Mouse (Mus musculus) forebrain, embryonic 10.5 days (tissue): ENCODE measurements around the gene Epha5. TPM values are rescaled to one million over a fixed set of nuclear protein-coding genes. Genes with fewer than 3 reads are reported as not detected.

Experiments
- DNase-seq: peaks from one replicate; pipeline ENCODE4 v3.0.0-alpha.2; 2017; ENCODE audit warnings: low spot score; ENCODE audit errors: extremely low spot score
- H3K27ac ChIP-seq: fragments of 300-500 bp; sonication (generic); 2 replicates; pipeline ENCODE4 v1.5.1; 2016; ENCODE audit warnings: mild to moderate bottlenecking
- H3K27me3 ChIP-seq: fragments of 300-500 bp; sonication (generic); 2 replicates; pipeline ENCODE4 v1.6.1; 2016; ENCODE audit warnings: mild to moderate bottlenecking; ENCODE audit not compliant: poor library complexity, severe bottlenecking
- H3K36me3 ChIP-seq: fragments of 300-500 bp; sonication (generic); replicated peaks from 2 replicates; pipeline ENCODE4 v1.6.1; 2016; ENCODE audit warnings: mild to moderate bottlenecking, moderate library complexity
- H3K4me1 ChIP-seq: fragments of 300-500 bp; sonication (generic); 2 replicates; pipeline ENCODE4 v1.6.1; 2016
- H3K4me3 ChIP-seq: fragments of 300-500 bp; sonication (generic); 2 replicates; pipeline ENCODE4 v1.5.1; 2016; ENCODE audit warnings: mild to moderate bottlenecking, moderate library complexity
- H3K9me3 ChIP-seq: fragments of 300-500 bp; sonication (generic); 2 replicates; pipeline ENCODE4 v1.6.1; 2016; ENCODE audit warnings: mild to moderate bottlenecking, moderate library complexity
- WGBS: fragments of 180-500 bp; shearing (Covaris S2); methylation state at CpG from one replicate; pipeline ENCODE4 v1.1.7; 2016; 5-methylcytosine and 5-hydroxymethylcytosine counted together
- polyA plus RNA-seq: library from polyadenylated mRNA; unstranded; fragments of >200 nt; fragmentation: Nextera tagmentation; extraction: Ambion mirVana; gene quantifications from 2 replicates; pipeline ENCODE4 v1.2.1, GENCODE M21; 2016

Epha5 gene
- polyA plus RNA-seq, 1 experiment from 2014 or later, result 4.4 TPM

GRCm38 (mm10) chr5:84276996-84277395 lies 140.2 kb downstream of the Epha5 start:
- Histone ChIP-seq H3K4me3 (no peak overlapping the region), H3K4me1 (peaks cover 10% of the 10 kb centered on the region), H3K9me3 (no peaks in the 10 kb centered on the region), H3K36me3 (no peaks in the 10 kb centered on the region), H3K27ac (no peak overlapping the region), H3K27me3 (no peaks in the 10 kb centered on the region)
- WGBS, result 92% methylated on average over 1 of the region's 1 CpGs
- DNase-seq, result no peak

- peaks cover 7% of the 10 kb centered on the region; the same call in 1 of the 2 replicates for H3K4me1 ChIP-seq
- no peak overlapping the region for H3K4me3 ChIP-seq
- H3K27me3 ChIP-seq, result no peaks in the 10 kb centered on the region
- H3K9me3 ChIP-seq, result no peaks in the 10 kb centered on the region
- WGBS, result 89% methylated on average over 4 of the region's 4 CpGs
- no peak for DNase-seq
- H3K36me3 ChIP-seq, result no peaks in the 10 kb centered on the region
- no peak overlapping the region for H3K27ac ChIP-seq
Measured at GRCm38 (mm10) chr5:84265407-84265806, 151.8 kb downstream of the Epha5 start.

- Histone ChIP-seq H3K4me1 (peaks cover 7% of the 10 kb centered on the region; the same call in 1 of the 2 replicates), H3K27ac (no peak overlapping the region), H3K9me3 (no peaks in the 10 kb centered on the region), H3K4me3 (no peak overlapping the region), H3K36me3 (no peaks in the 10 kb centered on the region), H3K27me3 (no peaks in the 10 kb centered on the region)
- WGBS, result 52% methylated on average over 6 of the region's 6 CpGs
- no peak for DNase-seq
Measured at GRCm38 (mm10) chr5:84263999-84264398, 153.2 kb downstream of the Epha5 start.

- H3K27ac ChIP-seq, result no peak overlapping the region
- no peaks in the 10 kb centered on the region for H3K4me1 ChIP-seq
- H3K9me3 ChIP-seq, result no peaks in the 10 kb centered on the region
- no peak for DNase-seq
- no peak overlapping the region for H3K4me3 ChIP-seq
- no peaks in the 10 kb centered on the region for H3K27me3 ChIP-seq
- no peaks in the 10 kb centered on the region for H3K36me3 ChIP-seq
Measured at GRCm38 (mm10) chr5:84229971-84230370, 187.2 kb downstream of the Epha5 start.

GRCm38 (mm10) chr5:84208609-84209008 lies 208.6 kb downstream of the Epha5 start:
- 39% methylated on average over 2 of the region's 2 CpGs for WGBS
- H3K4me3 ChIP-seq, result no peak overlapping the region
- no peaks in the 10 kb centered on the region for H3K9me3 ChIP-seq
- no peak overlapping the region for H3K27ac ChIP-seq
- H3K4me1 ChIP-seq, result peaks cover 7% of the 10 kb centered on the region; the same call in 1 of the 2 replicates
- H3K36me3 ChIP-seq, result no peaks in the 10 kb centered on the region
- DNase-seq, result no peak
- no peaks in the 10 kb centered on the region for H3K27me3 ChIP-seq

- 85% methylated on average over 3 of the region's 3 CpGs for WGBS
- no peaks in the 10 kb centered on the region for H3K9me3 ChIP-seq
- no peak overlapping the region for H3K27ac ChIP-seq
- peaks cover 4% of the 10 kb centered on the region for H3K4me1 ChIP-seq
- no peaks in the 10 kb centered on the region for H3K36me3 ChIP-seq
- H3K27me3 ChIP-seq, result no peaks in the 10 kb centered on the region
- H3K4me3 ChIP-seq, result no peak overlapping the region
- DNase-seq, result no peak
Measured at GRCm38 (mm10) chr5:84193348-84193747, 223.8 kb downstream of the Epha5 start.

GRCm38 (mm10) chr5:84184189-84184588 lies 233.0 kb downstream of the Epha5 start:
- Histone ChIP-seq H3K27ac (no peak overlapping the region), H3K27me3 (no peaks in the 10 kb centered on the region), H3K4me1 (no peaks in the 10 kb centered on the region), H3K4me3 (no peak overlapping the region), H3K36me3 (no peaks in the 10 kb centered on the region), H3K9me3 (no peaks in the 10 kb centered on the region)
- 91% methylated on average over 8 of the region's 8 CpGs for WGBS
- DNase-seq, result no peak

- Histone ChIP-seq H3K27me3 (no peaks in the 10 kb centered on the region), H3K4me3 (no peak overlapping the region), H3K4me1 (no peaks in the 10 kb centered on the region), H3K36me3 (no peaks in the 10 kb centered on the region), H3K27ac (no peak overlapping the region), H3K9me3 (no peaks in the 10 kb centered on the region)
- 70% methylated on average over 2 of the region's 2 CpGs for WGBS
- DNase-seq, result no peak
Measured at GRCm38 (mm10) chr5:84153095-84153494, 264.1 kb downstream of the Epha5 start.

- no peak overlapping the region for H3K27ac ChIP-seq
- no peak for DNase-seq
- H3K27me3 ChIP-seq, result no peaks in the 10 kb centered on the region
- H3K4me3 ChIP-seq, result no peak overlapping the region
- H3K9me3 ChIP-seq, result no peaks in the 10 kb centered on the region
- 59% methylated on average over 4 of the region's 4 CpGs for WGBS
- H3K36me3 ChIP-seq, result no peaks in the 10 kb centered on the region
- no peaks in the 10 kb centered on the region for H3K4me1 ChIP-seq
Measured at GRCm38 (mm10) chr5:84142138-84142537, 275.0 kb downstream of the Epha5 start.

GRCm38 (mm10) chr5:84095947-84096346 lies 321.2 kb downstream of the Epha5 start:
- no peaks in the 10 kb centered on the region for H3K4me1 ChIP-seq
- H3K27me3 ChIP-seq, result no peaks in the 10 kb centered on the region
- H3K9me3 ChIP-seq, result no peaks in the 10 kb centered on the region
- no peaks in the 10 kb centered on the region for H3K36me3 ChIP-seq
- DNase-seq, result no peak
- no peak overlapping the region for H3K27ac ChIP-seq
- no peak overlapping the region for H3K4me3 ChIP-seq
- 91% methylated on average over 11 of the region's 11 CpGs for WGBS

- 71% methylated on average over 6 of the region's 6 CpGs for WGBS
Measured at GRCm38 (mm10) chr5:84081321-84081720, 335.9 kb downstream of the Epha5 start.

GRCm38 (mm10) chr5:84070976-84071375 lies 346.2 kb downstream of the Epha5 start:
- Histone ChIP-seq H3K4me3 (no peak overlapping the region), H3K4me1 (no peaks in the 10 kb centered on the region), H3K36me3 (no peaks in the 10 kb centered on the region), H3K9me3 (no peaks in the 10 kb centered on the region), H3K27me3 (no peaks in the 10 kb centered on the region), H3K27ac (no peak overlapping the region)
- WGBS, result 89% methylated on average over 7 of the region's 7 CpGs
- no peak for DNase-seq

More at GRCm38 (mm10) chr5:84081321-84081720, 335.9 kb downstream of the Epha5 start:
- Histone ChIP-seq H3K27me3 (no peaks in the 10 kb centered on the region), H3K9me3 (no peaks in the 10 kb centered on the region), H3K27ac (no peak overlapping the region), H3K4me1 (no peaks in the 10 kb centered on the region), H3K36me3 (no peaks in the 10 kb centered on the region), H3K4me3 (no peak overlapping the region)
- no peak for DNase-seq

GRCm38 (mm10) chr5:84053880-84054279 lies 363.3 kb downstream of the Epha5 start:
- DNase-seq, result no peak
- Histone ChIP-seq H3K27ac (no peak overlapping the region), H3K4me1 (no peaks in the 10 kb centered on the region), H3K27me3 (no peaks in the 10 kb centered on the region), H3K4me3 (no peak overlapping the region), H3K36me3 (no peaks in the 10 kb centered on the region), H3K9me3 (no peaks in the 10 kb centered on the region)
- 93% methylated on average over 2 of the region's 2 CpGs for WGBS
